Mouse (Mus musculus) kidney, adult 2 months (tissue): ENCODE measurements around the gene Mob3b. TPM values are rescaled to one million over a fixed set of nuclear protein-coding genes. Genes with fewer than 3 reads are reported as not detected.

Experiments used
- DNase-seq: peaks from one replicate; pipeline ENCODE4 v3.0.0; 2021
- H3K27ac ChIP-seq: fragments of 200-500 bp; 2 replicates; pipeline ENCODE4 v1.5.1; 2012; ENCODE audit warnings: low read depth, low read length, control low read depth, inconsistent platforms; ENCODE audit not compliant: insufficient read depth
- H3K27me3 ChIP-seq: fragments of 200-500 bp; replicated peaks from 2 replicates; pipeline ENCODE4 v1.6.1; 2012; ENCODE audit warnings: mild to moderate bottlenecking, moderate library complexity, low read length, inconsistent platforms; ENCODE audit not compliant: control insufficient read depth, insufficient read depth
- H3K36me3 ChIP-seq: fragments of 200-500 bp; 2 replicates; pipeline ENCODE4 v1.6.1; 2012; ENCODE audit warnings: mild to moderate bottlenecking, moderate library complexity, low read length, inconsistent platforms; ENCODE audit not compliant: control insufficient read depth, insufficient read depth
- H3K4me1 ChIP-seq: fragments of 200-500 bp; 2 replicates; pipeline ENCODE4 v1.6.1; 2011; ENCODE audit warnings: low read length; ENCODE audit not compliant: control insufficient read depth, insufficient read depth
- H3K4me3 ChIP-seq: fragments of 200-500 bp; 2 replicates; pipeline ENCODE4 v1.5.1; 2011; ENCODE audit warnings: mild to moderate bottlenecking, low read depth, low read length, control low read depth; ENCODE audit not compliant: insufficient read depth
- CTCF ChIP-seq: fragments of 200-500 bp; conservative IDR thresholded peaks from 2 replicates; pipeline ENCODE4 v1.5.1; 2011; ENCODE audit warnings: low read depth, mild to moderate bottlenecking, control low read depth, low read length, moderate library complexity, mixed read lengths; ENCODE audit not compliant: insufficient read depth, insufficient read length
- POLR2A ChIP-seq: fragments of 200-500 bp; IDR thresholded peaks from one replicate; pipeline ENCODE4 v1.6.1; 2011; ENCODE audit warnings: low read depth, low read length, control low read depth
- WGBS: fragments of 180-500 bp; shearing (Covaris S2); methylation state at CpG from one replicate; pipeline ENCODE4 v1.1.7; 2018; 5-methylcytosine and 5-hydroxymethylcytosine counted together
- polyA plus RNA-seq: library from polyadenylated mRNA; depleted of rRNA; stranded (reverse); fragments of >200 nt; gene quantifications from 2 replicates; pipeline ENCODE4 v1.2.3, GENCODE M21; 2012

The Mob3b gene
- polyA plus RNA-seq, 1 experiment = 11.8 TPM

GRCm38 (mm10) chr4:35124027-35124426, 33.3 kb downstream of the Mob3b start:
- no peak for DNase-seq
- no peak for TF ChIP-seq CTCF
- no peak for TF ChIP-seq POLR2A
- 90% methylated on average over 11 of the region's 11 CpGs for WGBS
- Histone ChIP-seq H3K27me3 (no peaks in the 10 kb centered on the region), H3K4me1 (peaks cover 16% of the 10 kb centered on the region), H3K27ac (no peak overlapping the region), H3K36me3 (no peaks in the 10 kb centered on the region), H3K4me3 (no peak overlapping the region)

- Histone ChIP-seq H3K27me3 (no peaks in the 10 kb centered on the region), H3K36me3 (no peaks in the 10 kb centered on the region), H3K4me3 (no peak overlapping the region), H3K4me1 (peaks cover 16% of the 10 kb centered on the region), H3K27ac (no peak overlapping the region)
- TF ChIP-seq CTCF (no peak), POLR2A (no peak)
- DNase-seq = no peak
- 79% methylated on average over 5 of the region's 5 CpGs for WGBS
Observed at GRCm38 (mm10) chr4:35123087-35123486, 34.2 kb downstream of the Mob3b start.

- no peak for TF ChIP-seq POLR2A
- no peak for TF ChIP-seq CTCF
- Histone ChIP-seq H3K27me3 (no peaks in the 10 kb centered on the region), H3K27ac (no peak overlapping the region), H3K36me3 (no peaks in the 10 kb centered on the region), H3K4me1 (peaks cover 10% of the 10 kb centered on the region), H3K4me3 (no peak overlapping the region)
- WGBS = 54% methylated on average over 12 of the region's 12 CpGs
- DNase-seq = peak; percentile 83
Observed at GRCm38 (mm10) chr4:35121060-35121459, 36.2 kb downstream of the Mob3b start.

GRCm38 (mm10) chr4:35120575-35120974, 36.7 kb downstream of the Mob3b start:
- Histone ChIP-seq H3K36me3 (no peaks in the 10 kb centered on the region), H3K4me3 (no peak overlapping the region), H3K4me1 (peaks cover 10% of the 10 kb centered on the region), H3K27me3 (no peaks in the 10 kb centered on the region), H3K27ac (no peak overlapping the region)
- DNase-seq = no peak
- WGBS = 66% methylated on average over 8 of the region's 8 CpGs
- TF ChIP-seq CTCF (no peak), POLR2A (no peak)

GRCm38 (mm10) chr4:35120159-35120558, 37.1 kb downstream of the Mob3b start:
- Histone ChIP-seq H3K4me3 (no peak overlapping the region), H3K27me3 (no peaks in the 10 kb centered on the region), H3K4me1 (peaks cover 6% of the 10 kb centered on the region), H3K36me3 (no peaks in the 10 kb centered on the region), H3K27ac (no peak overlapping the region)
- DNase-seq = no peak
- WGBS = 59% methylated on average over 4 of the region's 4 CpGs
- TF ChIP-seq CTCF = no peak
- TF ChIP-seq POLR2A = no peak

GRCm38 (mm10) chr4:35118851-35119250, 38.4 kb downstream of the Mob3b start:
- Histone ChIP-seq H3K27ac (no peak overlapping the region), H3K27me3 (no peaks in the 10 kb centered on the region), H3K36me3 (no peaks in the 10 kb centered on the region), H3K4me1 (peaks cover 9% of the 10 kb centered on the region), H3K4me3 (no peak overlapping the region)
- TF ChIP-seq CTCF = no peak
- TF ChIP-seq POLR2A = no peak
- whole genome bisulfite sequencing = 81% methylated on average over 2 of the region's 2 CpGs
- no peak for DNase-seq

GRCm38 (mm10) chr4:35117144-35117543, 40.1 kb downstream of the Mob3b start:
- 87% methylated on average over 3 of the region's 3 CpGs for WGBS
- no peak for TF ChIP-seq POLR2A
- no peak for TF ChIP-seq CTCF

GRCm38 (mm10) chr4:35115933-35116332, 41.4 kb downstream of the Mob3b start:
- no peak for DNase-seq
- H3K36me3 ChIP-seq = no peaks in the 10 kb centered on the region
- no peaks in the 10 kb centered on the region for H3K27me3 ChIP-seq
- 80% methylated on average over 6 of the region's 6 CpGs for WGBS
- peaks cover 12% of the 10 kb centered on the region for H3K4me1 ChIP-seq
- H3K27ac ChIP-seq = no peak overlapping the region
- TF ChIP-seq POLR2A (no peak), CTCF (no peak)
- H3K4me3 ChIP-seq = no peak overlapping the region

More at GRCm38 (mm10) chr4:35117144-35117543, 40.1 kb downstream of the Mob3b start:
- DNase-seq = no peak
- no peak overlapping the region for H3K4me3 ChIP-seq
- no peak overlapping the region for H3K27ac ChIP-seq
- no peaks in the 10 kb centered on the region for H3K36me3 ChIP-seq
- H3K4me1 ChIP-seq = peaks cover 15% of the 10 kb centered on the region
- H3K27me3 ChIP-seq = no peaks in the 10 kb centered on the region
